Mouse (Mus musculus): ENCODE measurements around the gene Ccdc113. TPM values are rescaled to one million over a fixed set of nuclear protein-coding genes. Genes with fewer than 3 reads are reported as not detected.

The Ccdc113 gene
- polyA plus RNA-seq (2014; fragmentation: Illumina TruSeq; extraction: RNeasy Lipid Tissue Mini Kit (QIAGEN cat#74804); ENCODE audit: low read depth, low replicate concordance): 195 TPM

DNA sequence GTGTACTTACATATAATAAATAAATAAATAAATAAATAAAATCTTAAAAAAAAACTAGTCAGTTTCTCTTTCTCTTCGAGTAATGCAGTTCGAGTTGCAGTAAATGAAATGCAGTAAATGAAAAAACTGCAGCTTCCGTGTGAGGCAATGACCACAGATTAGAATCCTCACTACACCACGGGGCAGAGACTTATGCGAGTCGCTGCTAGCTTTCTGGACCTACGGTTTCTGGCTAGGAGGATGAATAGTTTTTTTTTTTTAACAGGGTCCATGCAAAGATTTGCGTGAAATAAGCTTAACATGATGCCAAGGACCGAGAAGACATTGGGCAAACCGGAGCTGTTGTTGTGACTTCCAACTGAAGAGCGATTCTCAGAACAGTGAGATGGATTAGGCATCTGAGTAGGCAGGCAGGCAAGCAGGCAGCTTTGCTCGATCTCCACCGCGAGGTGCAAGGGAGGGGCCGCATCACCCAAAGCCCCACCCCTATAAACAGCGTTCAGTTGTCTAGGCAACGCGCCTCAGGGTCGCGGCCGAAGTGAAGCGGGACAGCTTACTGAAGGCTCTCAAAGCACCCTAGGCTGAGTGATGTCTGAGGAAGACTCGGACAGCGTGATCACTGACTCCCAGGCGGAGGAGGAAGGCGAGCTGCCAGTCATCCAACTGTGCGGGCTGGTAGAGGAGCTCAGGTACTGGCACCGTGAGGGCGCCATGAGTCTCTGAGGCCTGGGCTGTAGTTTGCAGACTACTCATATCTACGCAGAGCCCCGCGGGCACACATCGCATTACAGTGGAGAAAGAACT lies at the start of gene Ccdc113:
Ccdc113 (plus strand) TSS at position 502 of the 804 bp plus-strand sequence.

DNA sequence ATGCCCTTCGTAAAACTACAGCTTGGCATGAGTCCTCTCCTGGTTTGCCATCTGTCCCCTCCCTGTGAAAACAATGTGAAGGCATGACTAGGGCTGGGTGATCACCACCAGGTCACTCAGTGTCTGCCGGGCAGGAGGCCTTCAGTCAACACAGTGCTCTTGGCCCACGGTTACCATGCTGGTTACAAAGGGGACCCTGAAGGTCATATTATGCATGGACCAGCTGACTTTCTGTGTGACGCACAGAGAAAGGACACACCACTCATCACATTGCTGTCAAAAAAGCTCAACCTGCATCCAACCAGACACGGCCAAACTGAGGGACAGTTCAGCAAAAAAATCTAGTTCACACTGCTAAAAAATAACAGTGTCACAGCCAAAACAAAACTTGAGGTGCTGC lies 43.9 kb upstream of the Ccdc113 start, which contains the start of gene Csnk2a2:
Csnk2a2 (minus strand) TSS at position 34 of the 400 bp plus-strand sequence.

DNA sequence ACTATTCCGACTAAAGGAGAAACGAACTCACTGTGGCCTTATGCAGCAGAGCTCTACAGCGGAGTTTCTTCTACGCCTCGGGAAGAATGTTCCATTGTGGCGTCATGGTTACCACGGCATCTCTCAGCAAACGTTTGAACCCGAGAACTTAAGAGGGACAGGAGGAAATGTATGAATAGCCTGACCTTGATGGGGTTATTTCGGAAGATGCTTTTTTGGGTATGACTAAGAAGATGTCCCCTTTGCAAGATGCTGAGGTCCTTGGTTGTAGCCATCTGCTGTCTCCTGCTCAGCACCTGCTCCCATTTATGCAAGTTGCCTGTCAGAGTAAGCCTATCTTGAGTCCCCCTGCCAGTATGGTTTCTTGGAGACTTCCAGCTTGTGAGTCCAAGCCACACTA lies 42.4 kb downstream of the Ccdc113 start, which contains the start of gene Prss54:
Prss54 (minus strand) TSS at position 101 of the 400 bp plus-strand sequence.

Other genes starting within 250 kb of the Ccdc113 start
- gene Cngb1, start 227.5 kb upstream of the Ccdc113 start, polyA plus RNA-seq (2014; fragmentation: Illumina TruSeq; extraction: RNeasy Lipid Tissue Mini Kit (QIAGEN cat#74804); ENCODE audit: low read depth, low replicate concordance): 0.81 TPM
- 6.2 TPM for gene Tepp, start 223.5 kb upstream of the Ccdc113 start, polyA plus RNA-seq (2014; fragmentation: Illumina TruSeq; extraction: RNeasy Lipid Tissue Mini Kit (QIAGEN cat#74804); ENCODE audit: low read depth, low replicate concordance)
- gene Zfp319, start 202.1 kb upstream of the Ccdc113 start, polyA plus RNA-seq (2014; fragmentation: Illumina TruSeq; extraction: RNeasy Lipid Tissue Mini Kit (QIAGEN cat#74804); ENCODE audit: low read depth, low replicate concordance): 0.71 TPM
- gene Usb1, start 201.8 kb upstream of the Ccdc113 start, polyA plus RNA-seq (2014; fragmentation: Illumina TruSeq; extraction: RNeasy Lipid Tissue Mini Kit (QIAGEN cat#74804); ENCODE audit: low read depth, low replicate concordance): 3.2 TPM
- gene Mmp15, start 181.8 kb upstream of the Ccdc113 start, polyA plus RNA-seq (2014; fragmentation: Illumina TruSeq; extraction: RNeasy Lipid Tissue Mini Kit (QIAGEN cat#74804); ENCODE audit: low read depth, low replicate concordance): not detected
- 141 TPM for gene Cfap20, start 99.2 kb upstream of the Ccdc113 start, polyA plus RNA-seq (2014; fragmentation: Illumina TruSeq; extraction: RNeasy Lipid Tissue Mini Kit (QIAGEN cat#74804); ENCODE audit: low read depth, low replicate concordance)
- 631 TPM for gene Csnk2a2, start 44.0 kb upstream of the Ccdc113 start, polyA plus RNA-seq (2014; fragmentation: Illumina TruSeq; extraction: RNeasy Lipid Tissue Mini Kit (QIAGEN cat#74804); ENCODE audit: low read depth, low replicate concordance)
- gene Prss54, start 42.3 kb downstream of the Ccdc113 start, polyA plus RNA-seq (2014; fragmentation: Illumina TruSeq; extraction: RNeasy Lipid Tissue Mini Kit (QIAGEN cat#74804); ENCODE audit: low read depth, low replicate concordance): 200 TPM
- gene Gins3, start 99.4 kb downstream of the Ccdc113 start, polyA plus RNA-seq (2014; fragmentation: Illumina TruSeq; extraction: RNeasy Lipid Tissue Mini Kit (QIAGEN cat#74804); ENCODE audit: low read depth, low replicate concordance): 5.9 TPM
- 5.0 TPM for gene Ndrg4, start 142.9 kb downstream of the Ccdc113 start, polyA plus RNA-seq (2014; fragmentation: Illumina TruSeq; extraction: RNeasy Lipid Tissue Mini Kit (QIAGEN cat#74804); ENCODE audit: low read depth, low replicate concordance)
- gene Setd6, start 181.8 kb downstream of the Ccdc113 start, polyA plus RNA-seq (2014; fragmentation: Illumina TruSeq; extraction: RNeasy Lipid Tissue Mini Kit (QIAGEN cat#74804); ENCODE audit: low read depth, low replicate concordance): 4.5 TPM